Mouse (Mus musculus): ENCODE data around the gene Pxk.
A peak's percentile ranks its signal among the peaks of the same experiment; 100 is the strongest.

The Pxk gene

DNA sequence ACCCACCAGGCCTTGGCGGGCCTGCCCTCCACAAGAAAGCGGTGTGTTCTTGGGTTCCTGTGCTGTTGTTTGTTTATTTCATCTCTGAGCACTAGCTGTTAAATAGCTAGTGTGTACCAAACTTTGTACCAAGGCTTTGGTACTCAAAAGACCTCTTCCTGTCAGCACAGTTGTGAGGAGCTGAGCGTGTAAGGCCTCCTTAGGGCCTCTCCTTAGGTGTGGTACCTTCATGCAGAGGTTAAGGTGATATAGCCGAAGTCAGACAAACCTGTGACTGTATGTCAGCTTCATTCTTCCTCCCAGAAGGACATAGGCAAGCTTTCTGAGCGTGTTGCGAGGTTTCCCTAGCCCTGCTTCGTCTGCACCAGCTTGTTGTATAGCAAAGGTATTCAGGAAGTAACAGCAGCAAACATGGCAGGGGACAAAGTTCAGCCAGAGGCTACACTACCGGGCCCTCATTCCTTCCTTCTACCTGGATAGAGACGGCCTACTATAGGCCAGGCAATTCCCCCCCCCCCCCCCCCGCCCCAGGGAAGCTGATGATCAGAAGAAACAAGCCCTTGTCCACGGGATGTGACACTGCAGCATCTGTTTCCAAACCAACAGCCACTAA, 48.7 kb downstream of the Pxk start:
- no peak for DNase-seq (ENCODE audit: low spot score)

GRCm38 (mm10) chr14:8148842-8149241, 50.8 kb downstream of the Pxk start:
- no peak for DNase-seq (ENCODE audit: low spot score)

DNA sequence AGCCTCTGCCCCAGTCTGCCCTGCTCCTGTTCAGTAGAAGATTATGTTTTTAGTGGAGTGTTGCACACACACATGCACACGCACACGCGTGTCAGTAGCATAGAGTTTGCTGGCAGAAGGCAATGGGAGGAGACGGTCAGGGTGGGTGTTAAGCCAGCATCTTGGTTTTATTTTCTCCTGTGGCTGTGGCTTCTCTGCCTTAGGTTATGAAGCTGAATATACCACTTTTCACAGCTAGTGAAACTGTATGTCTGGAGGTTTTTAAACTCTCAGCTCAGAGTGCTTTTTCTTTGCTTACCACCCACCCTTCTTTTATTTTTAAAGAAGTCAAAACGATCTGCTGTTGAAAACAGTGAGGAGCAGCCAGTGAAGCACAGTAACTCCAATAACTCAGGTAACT, 53.7 kb downstream of the Pxk start:
- DNase-seq (ENCODE audit: low spot score) = no peak

GRCm38 (mm10) chr14:8154072-8154471, 56.1 kb downstream of the Pxk start:
- no peak for DNase-seq (ENCODE audit: low spot score)

GRCm38 (mm10) chr14:8156947-8157346, 58.9 kb downstream of the Pxk start:
- DNase-seq (ENCODE audit: low spot score) = peak; percentile 17

GRCm38 (mm10) chr14:8158721-8159120, 60.7 kb downstream of the Pxk start:
- DNase-seq (ENCODE audit: low spot score) = no peak

- DNase-seq (ENCODE audit: low spot score) = no peak
These were observed 61.1 kb downstream of the Pxk start for GRCm38 (mm10) chr14:8159141-8159540.

GRCm38 (mm10) chr14:8161777-8162176, 63.8 kb downstream of the Pxk start:
- peak; percentile 23 for DNase-seq (ENCODE audit: low spot score)

- DNase-seq (ENCODE audit: low spot score) = no peak
These were observed 66.5 kb downstream of the Pxk start for GRCm38 (mm10) chr14:8164463-8164862.

DNA sequence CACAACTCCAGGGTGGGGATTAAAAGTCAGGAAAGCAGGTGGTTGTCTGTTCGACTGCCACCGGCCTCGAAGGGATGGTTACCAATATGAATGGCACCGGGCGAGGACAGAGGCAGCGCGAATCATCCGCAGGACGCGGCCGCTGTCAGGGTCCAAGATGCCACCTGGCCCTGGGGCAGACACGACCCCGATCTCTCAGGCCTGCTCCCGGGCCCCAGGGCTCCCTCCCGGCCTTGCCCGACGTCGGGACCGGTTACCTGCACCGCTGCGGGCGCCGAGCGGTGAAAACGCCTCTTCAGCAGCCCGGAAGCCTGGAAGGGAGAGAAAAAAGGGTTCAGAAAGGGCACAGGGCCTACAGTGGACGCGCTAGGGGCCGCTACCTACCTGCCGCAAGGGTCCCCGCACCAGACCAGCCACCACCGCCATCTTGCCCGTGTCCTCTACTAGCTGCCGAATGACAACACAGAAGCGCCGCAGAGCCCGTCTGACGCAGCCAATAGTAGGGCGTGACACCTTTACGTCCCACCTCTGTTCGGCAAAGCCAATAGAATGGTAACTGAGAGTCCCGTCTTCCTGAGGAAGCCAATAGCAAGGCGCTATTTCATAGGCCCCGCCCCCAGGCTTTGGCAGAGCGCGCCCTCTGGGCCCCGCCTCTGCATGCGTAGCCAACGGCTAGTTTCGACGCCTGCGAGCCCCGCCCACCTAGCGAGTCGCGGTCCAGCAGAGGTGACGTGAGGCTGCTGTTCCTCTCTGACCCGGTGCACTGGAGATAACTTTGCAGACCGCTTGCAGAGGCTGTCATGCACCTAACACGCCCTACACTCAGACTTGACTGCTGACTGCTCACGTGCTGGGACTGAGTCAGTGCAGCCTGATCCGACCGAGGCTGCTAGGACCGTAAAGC, 74.7 kb downstream of the Pxk start, which contains the start of gene Pdhb:
TSS of gene Pdhb (minus strand) at position 519 of the 904 bp plus-strand sequence.
- DNase-seq (ENCODE audit: low spot score) = peak; percentile 100

DNA sequence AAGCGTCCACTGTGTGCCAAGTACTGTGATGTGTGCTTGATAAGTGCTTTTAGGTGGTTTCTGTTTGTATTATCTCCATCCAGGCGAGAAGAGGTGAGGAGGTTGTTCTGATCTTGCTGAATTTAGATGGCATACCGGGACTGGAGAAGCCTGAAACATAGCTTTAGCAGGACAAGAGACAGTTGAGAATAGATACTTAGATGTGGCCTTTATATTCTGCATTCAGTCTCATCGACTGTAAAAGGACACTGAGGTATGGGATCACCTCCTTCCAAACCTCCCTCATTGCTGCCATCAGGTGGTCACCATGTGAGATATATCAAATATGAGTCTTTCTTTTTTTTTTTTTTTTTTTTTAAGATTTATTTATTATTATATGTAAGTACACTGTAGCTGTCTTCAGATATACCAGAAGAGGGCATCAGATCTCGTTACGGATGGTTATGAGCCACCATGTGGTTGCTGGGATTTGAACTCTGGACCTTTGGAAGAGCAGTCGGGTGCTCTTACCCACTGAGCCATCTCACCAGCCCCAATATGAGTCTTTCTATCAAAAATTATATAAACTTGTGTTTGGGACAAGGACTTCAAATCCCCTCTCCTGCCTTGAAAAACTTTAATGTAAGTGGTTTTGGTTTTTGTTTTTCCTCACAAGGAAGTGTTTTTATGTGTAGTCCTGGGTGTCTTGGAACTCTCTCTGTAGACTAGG, 75.7 kb downstream of the Pxk start:
- peak; percentile 29 for DNase-seq (ENCODE audit: low spot score)

- DNase-seq (ENCODE audit: low spot score) = peak; percentile 17
These were observed 76.6 kb downstream of the Pxk start for GRCm38 (mm10) chr14:8174634-8175033.

DNA sequence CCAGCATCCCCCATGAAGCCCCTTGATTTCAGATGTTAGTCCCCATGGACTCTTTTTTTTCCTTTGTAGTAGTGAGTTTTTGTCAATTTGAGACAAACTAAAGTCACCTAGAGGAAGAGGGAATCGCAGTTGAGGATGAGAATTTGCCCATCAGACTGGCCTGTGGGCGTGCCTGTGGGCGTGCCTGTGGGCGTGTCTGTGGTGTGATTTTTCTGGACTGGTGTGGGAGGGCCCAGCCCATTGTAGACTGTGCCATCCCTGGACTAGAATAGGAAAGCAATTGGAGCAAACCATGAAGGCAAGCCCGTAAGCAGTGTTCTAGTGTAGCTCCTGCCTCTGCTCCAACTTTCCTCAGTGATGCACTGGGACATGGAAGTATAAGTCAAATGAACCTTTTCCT, 78.2 kb downstream of the Pxk start:
- no peak for DNase-seq (ENCODE audit: low spot score)

- no peak for DNase-seq (ENCODE audit: low spot score)
These were observed 82.5 kb downstream of the Pxk start for GRCm38 (mm10) chr14:8180371-8181035.

DNA sequence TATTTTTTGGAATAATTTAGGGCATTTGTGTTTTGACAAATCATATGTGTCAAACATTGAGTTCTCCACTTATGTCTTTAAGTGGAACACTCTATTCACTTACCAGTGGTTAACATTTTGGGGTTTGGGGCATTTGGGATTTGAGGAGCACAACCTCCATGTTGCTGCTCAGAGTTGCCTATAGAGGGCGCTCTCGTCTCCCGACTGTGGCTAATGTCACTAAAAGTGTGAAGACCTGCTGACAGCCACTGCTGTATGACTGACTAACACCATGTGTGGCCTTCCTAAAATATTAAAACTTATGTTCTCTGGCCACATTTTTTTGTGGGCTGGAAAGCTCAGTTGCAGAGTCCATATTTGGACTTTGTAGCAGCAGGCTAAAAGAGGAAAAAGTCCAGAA, 85.3 kb downstream of the Pxk start:
- no peak for DNase-seq (ENCODE audit: low spot score)

DNA sequence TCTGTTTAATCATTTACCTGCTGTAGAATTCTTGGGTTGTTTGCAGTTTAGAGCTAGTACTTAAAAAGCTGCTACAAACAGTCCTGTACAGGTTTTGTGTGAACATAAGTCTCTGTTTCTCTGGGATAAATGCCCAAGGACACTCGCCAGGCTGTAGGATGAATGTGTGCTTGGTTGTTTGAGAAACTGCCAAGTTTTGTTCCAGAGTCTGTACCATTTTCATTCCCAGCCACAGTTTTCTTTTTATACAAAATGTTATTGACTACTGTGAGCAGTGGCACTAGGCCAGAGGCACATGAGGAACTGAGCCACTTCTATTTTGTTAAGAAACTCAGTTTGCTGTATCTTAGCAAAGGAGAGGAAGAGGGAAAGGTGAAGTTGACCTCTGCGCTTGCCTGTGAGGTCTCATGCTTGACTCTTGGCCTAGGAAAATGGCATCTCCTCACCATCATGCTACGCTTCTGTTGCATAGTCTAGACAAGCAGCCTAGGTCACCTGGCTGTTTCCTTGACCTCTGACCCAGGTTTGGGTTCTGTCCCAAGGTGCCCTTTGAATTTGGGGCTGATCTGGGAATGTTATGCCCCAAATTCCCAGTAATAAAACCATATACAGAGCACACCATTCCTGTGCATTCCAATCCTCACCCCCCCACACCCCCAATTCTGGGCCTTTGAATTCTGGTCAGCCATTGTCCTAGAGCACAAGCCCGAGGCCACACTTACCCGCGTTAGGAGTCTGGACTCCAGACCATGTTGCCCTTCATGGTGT, 88.5 kb downstream of the Pxk start:
- DNase-seq (ENCODE audit: low spot score) = no peak

- DNase-seq (ENCODE audit: low spot score) = no peak
These were observed 92.5 kb downstream of the Pxk start for GRCm38 (mm10) chr14:8190556-8190955.

- DNase-seq (ENCODE audit: low spot score) = no peak
These were observed 93.4 kb downstream of the Pxk start for GRCm38 (mm10) chr14:8191331-8191965.

- no peak for DNase-seq (ENCODE audit: low spot score)
These were observed 94.7 kb downstream of the Pxk start for GRCm38 (mm10) chr14:8192727-8193126.

- no peak for DNase-seq (ENCODE audit: low spot score)
These were observed 102.8 kb downstream of the Pxk start for GRCm38 (mm10) chr14:8200769-8201168.

GRCm38 (mm10) chr14:8201715-8202114, 103.7 kb downstream of the Pxk start:
- DNase-seq (ENCODE audit: low spot score) = no peak

Measured in lung, postnatal 25 days (tissue).